Mouse (Mus musculus) CH12.LX (cell line): ENCODE data around the gene Rpl39.

Experiments used
- MAX ChIP-seq: IDR thresholded peaks from 2 replicates; pipeline ENCODE4 v1.6.1; 2011; ENCODE audit warnings: low read length, improper control_type of control experiment
- POLR2AphosphoS2 ChIP-seq: IDR thresholded peaks from 2 replicates; pipeline ENCODE4 v1.6.1; 2011; ENCODE audit warnings: low read depth, low read length, improper control_type of control experiment
- SIN3A ChIP-seq: IDR thresholded peaks from 2 replicates; pipeline ENCODE4 v1.6.1; 2012; ENCODE audit warnings: low read length, improper control_type of control experiment, inconsistent platforms

GRCm38 (mm10) chrX:37048066-37048889 is 36.9 kb downstream of the Rpl39 start, which contains the start of gene Sowahd:
- TF ChIP-seq SIN3A (no peak), MAX (no peak), POLR2AphosphoS2 (no peak)
